Mouse (Mus musculus) mammary gland, adult 2 months (tissue): ENCODE results near the gene Miga2. TPM values are rescaled to one million over a fixed set of nuclear protein-coding genes. Genes with fewer than 3 reads are reported as not detected.

ENCODE experiments used
- polyA plus RNA-seq: library from polyadenylated mRNA; depleted of rRNA; stranded (reverse); fragments of >200 nt; gene quantifications from 2 replicates; pipeline ENCODE4 v1.2.3, GENCODE M21; 2012; ENCODE audit warnings: low replicate concordance; rRNA removed

Miga2 gene
- 71.3 and 76.0 TPM in 2 replicates for polyA plus RNA-seq

DNA sequence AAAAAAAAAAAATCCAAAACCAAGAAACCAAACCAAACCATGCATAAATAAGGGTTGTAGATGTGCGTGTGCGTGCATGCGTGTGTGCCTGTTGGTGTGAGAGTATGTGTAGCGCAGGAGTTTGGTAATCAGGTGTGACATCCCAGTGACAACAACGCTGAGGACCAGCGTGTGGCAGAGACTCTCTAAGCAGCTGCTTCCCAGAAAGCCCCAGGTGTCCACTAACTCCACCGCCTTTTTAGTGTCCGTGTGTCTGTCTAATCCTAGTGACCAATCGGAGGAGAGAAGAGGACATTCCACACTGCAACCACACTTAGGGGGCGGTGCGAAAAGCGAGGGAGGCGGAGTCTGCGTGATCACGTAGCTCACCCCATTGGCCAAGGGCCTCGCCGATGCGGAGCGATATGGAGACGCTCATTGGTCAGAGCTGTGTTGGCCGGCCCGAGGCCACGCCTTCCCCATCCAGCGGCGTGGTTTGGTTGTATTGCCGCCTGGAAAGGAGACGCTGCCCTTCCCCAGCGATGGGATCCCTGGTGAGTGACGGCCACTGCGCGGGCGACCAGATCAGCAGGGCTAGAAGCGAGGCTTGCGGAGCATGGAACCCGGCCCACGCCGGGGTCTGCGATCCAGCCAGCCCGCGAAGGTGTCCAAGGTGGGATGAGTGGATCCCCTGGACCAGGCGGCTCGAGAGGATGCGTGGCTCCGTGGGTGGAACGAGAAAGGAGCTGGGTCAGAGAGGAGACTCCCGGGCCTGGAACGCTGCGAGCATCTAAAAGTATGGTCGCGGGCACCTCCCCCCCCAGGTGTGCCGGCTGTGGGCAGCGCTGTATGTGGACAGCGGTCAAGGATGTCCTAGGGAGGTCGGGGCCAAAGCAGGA, at the start of gene Miga2:
Gene Miga2 (plus strand): TSS at position 461 of the 878 bp plus-strand sequence.

DNA sequence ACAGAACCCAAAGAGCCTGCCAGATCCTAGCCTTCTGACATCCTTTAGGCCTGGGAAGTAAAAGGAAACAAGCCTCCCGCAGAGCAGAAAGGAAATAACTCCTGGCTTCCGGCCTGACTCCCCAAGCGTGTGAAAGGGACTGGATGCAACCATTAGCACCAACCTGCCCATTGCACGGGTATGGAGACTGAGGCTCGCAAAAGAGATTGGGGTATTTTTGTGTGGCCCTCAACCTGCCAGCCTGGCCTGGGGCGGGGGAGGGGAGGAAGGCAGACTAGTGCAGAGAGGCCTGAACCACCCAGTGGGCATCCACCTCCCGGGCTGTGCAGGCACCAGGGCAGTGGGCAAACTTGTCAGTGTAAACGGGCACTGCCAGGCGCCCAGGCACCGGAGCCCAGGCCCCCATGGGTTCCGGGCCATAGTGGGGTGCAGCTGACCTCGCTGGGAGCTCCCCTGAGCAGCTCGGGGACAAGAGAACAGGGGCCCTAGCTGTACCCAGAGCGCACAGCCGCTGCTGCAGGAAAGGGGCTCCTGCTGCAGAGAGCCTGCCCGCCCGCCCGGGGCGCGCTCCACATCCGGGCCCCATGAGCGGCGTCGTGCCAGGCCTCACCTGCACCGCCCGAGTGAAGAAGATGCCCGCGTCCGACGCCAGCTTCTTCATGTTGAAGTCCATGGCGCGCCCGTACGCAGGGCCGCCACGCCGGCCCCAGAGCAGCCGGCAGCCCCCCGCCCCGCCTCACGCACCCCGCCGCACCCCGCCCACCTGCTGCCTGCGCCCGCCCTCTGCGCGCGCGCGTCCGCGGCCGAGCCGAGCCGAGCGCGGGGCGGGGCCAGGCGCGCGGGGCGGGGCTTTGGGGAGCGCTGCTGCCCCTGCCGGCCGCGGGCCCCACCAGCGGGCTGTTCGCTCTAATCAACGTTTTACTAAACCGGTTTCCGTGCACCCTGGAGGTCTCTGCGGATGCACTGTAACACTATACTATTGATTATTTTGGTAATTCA, 5.2 kb upstream of the Miga2 start, which contains the start of gene Sh3glb2:
Gene Sh3glb2 (minus strand): TSS at position 805 of the 999 bp plus-strand sequence.

GRCm38 (mm10) chr2:30392114-30392576, 28.1 kb downstream of the Miga2 start, which contains the start of gene Dolpp1:
Dolpp1 (plus strand) TSS chr2:30392254.

GRCm38 (mm10) chr2:30415157-30415935, 51.3 kb downstream of the Miga2 start, which contains the start of gene Crat:
Crat (minus strand) TSS chr2:30415813.

DNA sequence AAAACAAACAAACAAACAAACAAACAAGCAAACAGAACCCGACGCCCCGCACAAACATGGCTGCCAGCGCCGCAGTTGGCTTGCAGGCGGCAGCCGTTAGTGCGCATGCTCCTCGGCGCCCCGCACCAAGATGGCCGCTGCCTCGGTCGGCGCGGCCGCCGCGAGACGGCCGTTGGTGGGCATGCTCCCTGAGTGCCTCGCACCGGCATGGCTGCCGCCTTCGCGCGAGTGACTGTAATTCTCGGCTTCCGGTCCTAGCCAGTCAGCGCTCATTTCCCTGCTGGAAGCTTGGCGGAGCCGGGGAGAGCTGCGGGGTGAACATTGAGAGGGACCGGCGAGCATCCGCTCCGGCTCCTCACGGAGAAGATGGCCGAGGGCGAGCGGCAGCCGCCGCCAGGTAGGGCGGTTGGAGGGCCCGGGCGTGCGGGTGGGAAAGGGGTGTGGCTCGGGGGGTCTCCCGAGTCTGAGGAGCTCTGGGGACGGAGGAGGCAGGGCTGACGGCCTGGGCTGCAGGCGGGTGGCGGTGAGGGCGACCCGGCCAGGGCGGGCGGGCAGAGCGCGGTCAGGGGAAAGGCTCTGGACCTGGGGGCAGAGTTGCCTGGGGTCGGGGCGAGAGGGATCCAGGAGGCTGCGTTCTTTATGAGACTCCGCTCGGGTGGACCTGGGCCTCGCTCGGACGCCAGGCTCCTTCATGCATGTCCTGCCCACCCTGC, 52.1 kb downstream of the Miga2 start, which contains the start of gene Ptpa:
Gene Ptpa (plus strand): TSS at position 104 of the 713 bp plus-strand sequence.

Other genes with a start within 250 kb of the Miga2 start
- 84.4 and 90.4 TPM in 2 replicates for gene Zer1, start 239.6 kb upstream of the Miga2 start, polyA plus RNA-seq
- 77.1 and 93.1 TPM in 2 replicates for gene Tbc1d13, start 230.5 kb upstream of the Miga2 start, polyA plus RNA-seq
- 66.0 and 114 TPM in 2 replicates for gene Endog, start 192.7 kb upstream of the Miga2 start, polyA plus RNA-seq
- 24.1 and 29.7 TPM in 2 replicates for gene Spout1, start 185.8 kb upstream of the Miga2 start, polyA plus RNA-seq
- gene Kyat1, start 158.4 kb upstream of the Miga2 start, polyA plus RNA-seq, result 34.2 and 45.9 TPM in 2 replicates
- 38.4 and 49.8 TPM in 2 replicates for gene Lrrc8a, start 126.5 kb upstream of the Miga2 start, polyA plus RNA-seq
- gene Gm28035, start 123.7 kb upstream of the Miga2 start, polyA plus RNA-seq, result 10.3 and 22.0 TPM in 2 replicates
- gene Phyhd1, start 98.0 kb upstream of the Miga2 start, polyA plus RNA-seq, result 42.8 and 52.9 TPM in 2 replicates
- gene Gm28038, start 83.2 kb upstream of the Miga2 start, polyA plus RNA-seq, result not detected in 2 replicates
- 47.9 and 68.2 TPM in 2 replicates for gene Dolk, start 77.9 kb upstream of the Miga2 start, polyA plus RNA-seq
- 36.3 and 44.6 TPM in 2 replicates for gene Nup188, start 77.8 kb upstream of the Miga2 start, polyA plus RNA-seq
- 319 and 378 TPM in 2 replicates for gene Sh3glb2, start 4.9 kb upstream of the Miga2 start, polyA plus RNA-seq
- 78.6 and 80.0 TPM in 2 replicates for gene Dolpp1, start 28.0 kb downstream of the Miga2 start, polyA plus RNA-seq
- 417 and 816 TPM in 2 replicates for gene Crat, start 51.6 kb downstream of the Miga2 start, polyA plus RNA-seq
- gene Ptpa, start 51.8 kb downstream of the Miga2 start, polyA plus RNA-seq, result 186 and 240 TPM in 2 replicates
- 12.1 and 44.0 TPM in 2 replicates for gene Ier5l, start 110.0 kb downstream of the Miga2 start, polyA plus RNA-seq
- gene Cstad, start 230.8 kb downstream of the Miga2 start, polyA plus RNA-seq, result 1.2 and 1.6 TPM in 2 replicates